In genomic region chr3:75861677-75862076, GRCm38 (mm10) we compare ENCODE assay signal across 9 mouse cellular contexts.
DNase-seq lines count a peak whose midpoint lies in the region; ATAC-seq lines count a peak whose summit lies in the region.
"Had no signal": no experiment of that assay in that cellular context is flagged by ENCODE, and none has a peak within 500 bp of the region (broad histone marks: within the 10 kb centered on the region; RNA-seq: fewer than 3 reads in every experiment).

No protein-coding gene starts in this region.

- H3K9ac ChIP-seq in heart, embryonic 11.5 days (ENCODE audit: low read depth, low read length), result no peak overlapping the region

- no peaks in the 10 kb centered on the region for H3K4me1 ChIP-seq in heart, embryonic 11.5 days (ENCODE audit: control insufficient read depth, insufficient read depth, low read length)
- H3K4me1 ChIP-seq: megakaryocyte, embryonic 14.5 days had no signal

- WGBS in heart, embryonic 11.5 days (ENCODE audit: insufficient replicate concordance), result 37% methylated on average over 4 of the region's 4 CpGs

- no peaks in the 10 kb centered on the region for H3K36me3 ChIP-seq in heart, embryonic 11.5 days (ENCODE audit: control insufficient read depth, insufficient read depth, low read length)

- H3K4me3 ChIP-seq in heart, embryonic 11.5 days (ENCODE audit: low read depth, low read length), result no peak overlapping the region
- H3K4me3 ChIP-seq: megakaryocyte, embryonic 14.5 days had no signal

- peak; percentile 23 to 65 for DNase-seq in heart, adult 18-20 months
- peak; percentile 10 for DNase-seq in urinary bladder, postnatal 25 days (ENCODE audit: low spot score)
- DNase-seq in urinary bladder, adult 2 months (ENCODE audit: low spot score), result no peak
- DNase-seq in c-Kit-positive CD71-positive TER-119-positive erythroid progenitor cells, embryonic 14.5 days (ENCODE audit: low spot score), result peak; percentile 34
- peak; percentile 71 for DNase-seq in naive thymus-derived CD4-positive, alpha-beta T cell, adult 2 months (ENCODE audit: low read depth)
- DNase-seq in thymus, postnatal 36 days, result peak; percentile 72 to 78

- H3K9me3 ChIP-seq in heart, embryonic 11.5 days (replicated peaks; ENCODE audit: control insufficient read depth, low read length), result no peaks in the 10 kb centered on the region
- H3K9me3 ChIP-seq: megakaryocyte, embryonic 14.5 days had no signal

- ATAC-seq in heart, embryonic 11.5 days (replicated peaks; ENCODE audit: insufficient number of reproducible peaks, low FRiP score, low TSS enrichment), result no peak
- peak; percentile 74 for ATAC-seq in inflammation-experienced regulatory T-cells, adult 6 months

- H3K27ac ChIP-seq in heart, embryonic 11.5 days (ENCODE audit: low read depth, low read length), result no peak overlapping the region

- no peak overlapping the region for H3K4me2 ChIP-seq in heart, embryonic 11.5 days

- H3K27me3 ChIP-seq in heart, embryonic 11.5 days (ENCODE audit: control insufficient read depth, insufficient read depth, low read length), result no peaks in the 10 kb centered on the region
